Mouse (Mus musculus): ENCODE measurements around the gene Mab21l1.

- no peak for TF ChIP-seq CTCF (IDR thresholded peaks at IDR 0.05; ENCODE audit: low read depth)
- no peak for TF ChIP-seq EP300 (IDR thresholded peaks at IDR 0.05; ENCODE audit: low read depth)
Observed at GRCm38 (mm10) chr3:55768654-55769053, 13.7 kb upstream of the Mab21l1 start.
